Mouse (Mus musculus) bone marrow macrophage, adult 2 months (primary cell): ENCODE measurements at regions not wholly inside any gene's neighbourhood (a gene's known extent, or its start where the extent isn't known, plus 50 kb on each side); places are given as distances from the start of the nearest gene placed in this dataset.

Source experiments
- CTCF ChIP-seq: IDR thresholded peaks from 2 replicates; pipeline ENCODE4 v1.5.1; 2012; ENCODE audit warnings: low read depth, mild to moderate bottlenecking, low read length, moderate library complexity
- POLR2A ChIP-seq: IDR thresholded peaks from 2 replicates; pipeline ENCODE4 v1.6.1; 2012; ENCODE audit warnings: mild to moderate bottlenecking, low read depth, low read length, borderline replicate concordance

GRCm38 (mm10) chr8:18065456-18065855, 912.6 kb downstream of the Defb40 start:
- TF ChIP-seq POLR2A (no peak), CTCF (no peak)
